Mouse (Mus musculus): ENCODE measurements around the gene Plscr5.

- TF ChIP-seq POLR2A (IDR thresholded peaks at IDR 0.05; ENCODE audit: insufficient read length, low read depth) (no peak), MYOD1 (IDR thresholded peaks at IDR 0.05; ENCODE audit: control insufficient read depth in 1 of 3, insufficient read length in 2 of 3, low read depth in 2 of 3) (no peak), TCF12 (IDR thresholded peaks at IDR 0.05; ENCODE audit: insufficient read depth, poor library complexity, severe bottlenecking) (no peak), USF1 (IDR thresholded peaks at IDR 0.05; ENCODE audit: low read depth) (no peak), E2F4 (IDR thresholded peaks at IDR 0.05; ENCODE audit: insufficient read depth) (no peak), POLR2AphosphoS2 (IDR thresholded peaks at IDR 0.05; ENCODE audit: insufficient read length, low read depth) (no peak), MAX (IDR thresholded peaks at IDR 0.05; ENCODE audit: low read depth) (no peak), CEBPB (IDR thresholded peaks at IDR 0.05; ENCODE audit: insufficient read depth, poor library complexity, severe bottlenecking) (no peak), REST (IDR thresholded peaks at IDR 0.05; ENCODE audit: insufficient read depth, insufficient read length) (no peak), TCF3 (IDR thresholded peaks at IDR 0.05; ENCODE audit: insufficient read length, low read depth) (no peak), SRF (IDR thresholded peaks at IDR 0.05; ENCODE audit: control insufficient read depth, insufficient read length, low read depth) (no peak), MYOG (IDR thresholded peaks at IDR 0.05; ENCODE audit: control insufficient read depth in 1 of 3, insufficient read depth in 1 of 3, insufficient read length in 2 of 3, low read depth in 2 of 3) (no peak)
Observed at GRCm38 (mm10) chr9:92221480-92221879, 28.7 kb downstream of the Plscr5 start.
